Mouse (Mus musculus): ENCODE data around the gene Acnat2.
"Not testable (repeated sequence)": the region's sequence is repeated elsewhere in the genome, so short reads cannot be mapped to it uniquely, and the experiment has no call there.

DNA sequence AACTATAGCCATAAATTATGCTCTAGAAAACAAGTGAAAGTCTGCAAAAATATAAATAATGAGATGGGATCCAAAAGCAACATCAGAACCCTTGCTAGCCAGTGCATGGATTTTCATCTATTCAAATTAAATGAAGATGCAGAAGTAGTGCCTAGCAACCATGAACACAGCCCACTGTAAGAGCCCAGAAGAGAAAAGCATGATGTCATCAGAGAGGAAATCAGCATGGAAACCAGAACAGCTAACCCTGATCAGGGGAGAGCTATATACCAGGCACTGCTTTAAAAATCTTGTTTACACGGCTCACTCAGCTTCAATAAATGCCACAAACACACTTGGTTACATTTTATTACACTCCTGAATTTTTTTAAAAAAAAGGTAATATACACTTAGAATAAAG is 60.0 kb downstream of the Acnat2 start:
- not testable (repeated sequence) for TF ChIP-seq CTCF (conservative IDR thresholded peaks at IDR 0.05; ENCODE audit: insufficient read depth, insufficient read length, low read depth, low read length); POLR2A (IDR thresholded peaks at IDR 0.05; ENCODE audit: low read depth, low read length)

Data from kidney, adult 2 months (tissue).